Mouse (Mus musculus) heart, embryonic 14.5 days (tissue): Measurements from ENCODE around the gene Mdga2. TPM values are rescaled to one million over a fixed set of nuclear protein-coding genes. Genes with fewer than 3 reads are reported as not detected.

Experiments
- ATAC-seq: fragments of 200-750 bp; cut with Nextera tagmentation; 2 replicates; pipeline ENCODE4 v1.8.0; 2017; ENCODE audit warnings: low read depth, moderate TSS enrichment; ENCODE audit not compliant: insufficient number of reproducible peaks, insufficient read depth, low FRiP score
- H3K27ac ChIP-seq, 2 experiments: fragments of 200-500 bp in 1 of 2; fragments of 300-500 bp in 1 of 2; sonication (generic) in 1 of 2; replicated peaks in 1 of 2; 2 replicates each; pipeline ENCODE4 v1.5.1; 2012 to 2014; ENCODE audit warnings: low read depth in 2 of 2, low read length in 2 of 2, control low read depth in 1 of 2, mild to moderate bottlenecking in 1 of 2, mixed read lengths in 1 of 2; ENCODE audit not compliant: control insufficient read depth in 1 of 2, insufficient read depth in 1 of 2
- H3K27me3 ChIP-seq: fragments of 300-500 bp; sonication (generic); 2 replicates; pipeline ENCODE4 v1.6.1; 2014; ENCODE audit warnings: mild to moderate bottlenecking, low read length, control low read depth; ENCODE audit not compliant: control insufficient read depth, insufficient read depth
- H3K36me3 ChIP-seq: fragments of 300-500 bp; sonication (generic); 2 replicates; pipeline ENCODE4 v1.6.1; 2014; ENCODE audit warnings: mild to moderate bottlenecking, control low read depth, low read length, mixed read lengths; ENCODE audit not compliant: control insufficient read depth, insufficient read depth
- H3K4me1 ChIP-seq, 2 experiments: fragments of 200-500 bp in 1 of 2; fragments of 300-500 bp in 1 of 2; sonication (generic) in 1 of 2; 2 replicates each; pipeline ENCODE4 v1.6.1; 2012 to 2014; ENCODE audit warnings: low read length in 2 of 2, control low read depth in 1 of 2, mixed read lengths in 1 of 2; ENCODE audit not compliant: control insufficient read depth in 2 of 2, insufficient read depth in 2 of 2
- H3K4me2 ChIP-seq: fragments of 300-500 bp; sonication (generic); 2 replicates; pipeline ENCODE4 v1.6.1; 2014; ENCODE audit warnings: mild to moderate bottlenecking, low read length
- H3K4me3 ChIP-seq, 2 experiments: fragments of 200-500 bp in 1 of 2; fragments of 300-500 bp in 1 of 2; sonication (generic) in 1 of 2; 2 replicates each; pipeline ENCODE4 v1.5.1; 2012 to 2014; ENCODE audit warnings: low read length in 2 of 2, mild to moderate bottlenecking in 2 of 2, control low read depth in 1 of 2, low read depth in 1 of 2, moderate library complexity in 1 of 2; ENCODE audit not compliant: control insufficient read depth in 1 of 2, insufficient read depth in 1 of 2
- H3K9ac ChIP-seq: fragments of 300-500 bp; sonication (generic); 2 replicates; pipeline ENCODE4 v1.6.1; 2014; ENCODE audit warnings: mild to moderate bottlenecking, low read length
- H3K9me3 ChIP-seq: fragments of 300-500 bp; sonication (generic); 2 replicates; pipeline ENCODE4 v1.6.1; 2016; ENCODE audit warnings: low read length, control low read depth; ENCODE audit not compliant: control insufficient read depth
- WGBS: fragments of 180-500 bp; shearing (Covaris S2); extraction: QIAGEN DNeasy Blood & Tissue Kit; methylation state at CpG from one replicate; pipeline ENCODE4 v1.1.7; 2014; 5-methylcytosine and 5-hydroxymethylcytosine counted together
- polyA plus RNA-seq: library from polyadenylated mRNA; unstranded; fragments of >200 nt; fragmentation: Nextera tagmentation; extraction: Ambion mirVana; gene quantifications from 2 replicates; pipeline ENCODE4 v1.2.1, GENCODE M21; 2014

The Mdga2 gene
- polyA plus RNA-seq, 1 experiment from 2014 or later = 0.34 TPM

DNA sequence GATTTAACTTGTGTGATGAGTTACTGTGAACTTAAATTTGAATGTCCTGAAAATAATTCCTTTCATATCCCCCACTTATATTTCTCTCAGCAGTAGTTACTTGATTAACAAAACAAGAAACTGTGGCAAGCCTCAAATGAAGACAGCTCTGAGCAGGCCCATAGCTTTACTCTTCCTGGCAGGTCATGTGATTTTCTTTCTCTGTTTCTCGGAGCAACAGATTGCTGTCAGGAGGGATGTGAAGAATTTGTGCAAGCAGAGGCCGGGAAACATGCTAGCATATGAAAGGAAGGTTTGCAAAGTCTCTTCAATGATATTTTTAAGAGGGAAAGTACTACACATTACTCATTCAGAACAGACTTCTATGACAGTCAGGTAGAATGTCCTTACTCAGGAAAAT, 697.4 kb downstream of the Mdga2 start:
- Histone ChIP-seq H3K9ac (no peak overlapping the region), H3K36me3 (no peaks in the 10 kb centered on the region), H3K4me2 (no peak overlapping the region), H3K27me3 (no peaks in the 10 kb centered on the region), H3K27ac (no peak overlapping the region), H3K4me3 (no peak overlapping the region), H3K4me1 (no peaks in the 10 kb centered on the region), H3K9me3 (no peaks in the 10 kb centered on the region)
- 44% methylated on average over 2 of the region's 2 CpGs for WGBS
- ATAC-seq = no peak

DNA sequence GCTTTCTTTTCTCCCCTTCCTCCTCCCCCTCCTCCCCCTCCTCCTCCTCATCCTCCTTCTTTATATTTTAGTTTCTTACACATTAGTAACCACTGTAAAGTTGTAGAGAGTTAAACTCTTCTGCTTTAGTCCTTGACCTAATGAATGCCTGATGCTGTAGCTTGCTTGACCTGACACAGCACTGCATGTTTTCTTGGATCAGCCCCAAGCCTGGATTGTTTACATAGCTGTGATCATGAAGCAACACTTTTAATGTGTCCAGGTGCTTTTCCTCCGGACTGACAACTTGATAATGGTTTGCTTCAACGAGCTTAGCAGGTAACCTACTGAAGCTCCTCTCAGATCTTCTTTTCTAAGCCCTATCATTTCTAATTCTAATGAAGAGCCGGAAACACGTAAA, 723.1 kb downstream of the Mdga2 start:
- Histone ChIP-seq H3K4me1 (no peaks in the 10 kb centered on the region), H3K9ac (no peak overlapping the region), H3K9me3 (no peaks in the 10 kb centered on the region), H3K36me3 (no peaks in the 10 kb centered on the region), H3K27ac (no peak overlapping the region), H3K27me3 (no peaks in the 10 kb centered on the region), H3K4me3 (no peak overlapping the region), H3K4me2 (no peak overlapping the region)
- no peak for ATAC-seq
- 67% methylated on average over 4 of the region's 4 CpGs for WGBS

DNA sequence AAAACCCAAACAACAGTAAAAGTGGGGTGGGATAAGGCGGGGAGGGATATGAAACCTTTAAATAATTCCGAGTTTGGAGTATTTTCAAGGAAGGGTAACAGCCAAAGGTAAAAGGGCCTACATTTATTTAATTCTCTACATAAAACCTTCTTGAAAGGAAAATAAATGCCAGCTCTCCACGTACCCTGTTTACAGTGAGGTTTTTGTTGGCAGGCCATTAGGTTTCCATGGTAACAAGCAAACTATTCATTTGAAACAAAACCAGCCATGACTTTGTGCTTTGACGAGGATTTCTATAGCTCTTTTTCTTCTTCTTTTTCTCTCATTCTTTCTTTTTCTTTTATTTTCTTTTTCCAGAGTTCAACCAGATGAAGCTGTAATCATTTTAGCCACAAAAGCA, 751.5 kb downstream of the Mdga2 start:
- no peak overlapping the region for H3K27ac ChIP-seq
- H3K27me3 ChIP-seq = no peaks in the 10 kb centered on the region
- H3K9ac ChIP-seq = no peak overlapping the region
- no peaks in the 10 kb centered on the region for H3K4me1 ChIP-seq
- no peak overlapping the region for H3K4me2 ChIP-seq
- H3K36me3 ChIP-seq = no peaks in the 10 kb centered on the region
- ATAC-seq = no peak
- H3K9me3 ChIP-seq = no peaks in the 10 kb centered on the region
- no peak overlapping the region for H3K4me3 ChIP-seq
- 60% methylated on average over 4 of the region's 4 CpGs for WGBS

- Histone ChIP-seq H3K27ac (no peak overlapping the region), H3K4me2 (no peak overlapping the region), H3K36me3 (no peaks in the 10 kb centered on the region), H3K9me3 (no peaks in the 10 kb centered on the region), H3K4me1 (no peaks in the 10 kb centered on the region), H3K4me3 (no peak overlapping the region), H3K27me3 (no peaks in the 10 kb centered on the region), H3K9ac (no peak overlapping the region)
- no peak for ATAC-seq
- WGBS = 90% methylated on average over 8 of the region's 8 CpGs
Measured at GRCm38 (mm10) chr12:66470243-66470863, 752.0 kb downstream of the Mdga2 start.

- Histone ChIP-seq H3K4me1 (no peaks in the 10 kb centered on the region), H3K36me3 (no peaks in the 10 kb centered on the region), H3K9ac (no peak overlapping the region), H3K27me3 (no peaks in the 10 kb centered on the region), H3K4me2 (no peak overlapping the region), H3K27ac (no peak overlapping the region), H3K9me3 (no peaks in the 10 kb centered on the region), H3K4me3 (no peak overlapping the region)
- ATAC-seq = no peak
- 88% methylated on average over 3 of the region's 3 CpGs for WGBS
Measured at GRCm38 (mm10) chr12:66465516-66465915, 756.8 kb downstream of the Mdga2 start.

DNA sequence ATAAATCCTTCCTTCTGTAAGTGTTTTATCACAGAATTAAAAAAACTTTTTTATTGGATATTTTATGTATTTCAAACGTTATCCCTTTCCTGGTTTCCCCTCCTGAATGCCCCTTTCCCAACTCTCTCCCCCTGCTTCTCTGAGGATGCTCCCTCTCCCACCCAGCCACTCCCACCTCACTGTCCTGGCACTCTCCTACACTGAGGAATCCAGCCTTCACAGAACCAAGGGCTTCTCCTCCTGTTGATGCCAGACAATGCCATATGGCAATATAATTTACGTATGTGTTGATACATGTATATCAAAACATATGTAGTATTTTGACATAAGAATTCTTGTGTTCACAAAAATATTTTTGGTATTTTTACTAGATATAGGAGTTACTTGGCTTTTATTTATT, 779.0 kb downstream of the Mdga2 start:
- Histone ChIP-seq H3K27ac (no peak overlapping the region), H3K36me3 (no peaks in the 10 kb centered on the region), H3K9ac (no peak overlapping the region), H3K4me2 (no peak overlapping the region), H3K4me3 (no peak overlapping the region), H3K27me3 (no peaks in the 10 kb centered on the region), H3K4me1 (no peaks in the 10 kb centered on the region), H3K9me3 (no peaks in the 10 kb centered on the region)
- WGBS = 53% methylated on average over 2 of the region's 2 CpGs
- ATAC-seq = no peak
